Mouse (Mus musculus): Measurements from ENCODE around the gene Trappc6a.

GRCm38 (mm10) chr7:19506969-19507611, 1.1 kb upstream of the Trappc6a start:
- TF ChIP-seq POLR2A (IDR thresholded peaks at IDR 0.05; ENCODE audit: borderline replicate concordance, extremely low read depth, insufficient read depth, insufficient read length, poor library complexity, severe bottlenecking), result 0 out of 2 replicates have a peak, but pooled peaks have one; percentile 35
- no peak for TF ChIP-seq CTCF (IDR thresholded peaks at IDR 0.05; ENCODE audit: borderline replicate concordance, extremely low read depth, insufficient read depth, insufficient read length)

All from brain, embryonic 14.5 days (tissue).